Mouse (Mus musculus): Measurements from ENCODE around the gene Arl2.
"Not testable (repeated sequence)": the region's sequence is repeated elsewhere in the genome, so short reads cannot be mapped to it uniquely, and the experiment has no call there.

The Arl2 gene

GRCm38 (mm10) chr19:6141394-6141749, at the start of gene Arl2:
Gene Arl2 (minus strand): TSS chr19:6141548.
- DNase-seq: peak; percentile 75

DNA sequence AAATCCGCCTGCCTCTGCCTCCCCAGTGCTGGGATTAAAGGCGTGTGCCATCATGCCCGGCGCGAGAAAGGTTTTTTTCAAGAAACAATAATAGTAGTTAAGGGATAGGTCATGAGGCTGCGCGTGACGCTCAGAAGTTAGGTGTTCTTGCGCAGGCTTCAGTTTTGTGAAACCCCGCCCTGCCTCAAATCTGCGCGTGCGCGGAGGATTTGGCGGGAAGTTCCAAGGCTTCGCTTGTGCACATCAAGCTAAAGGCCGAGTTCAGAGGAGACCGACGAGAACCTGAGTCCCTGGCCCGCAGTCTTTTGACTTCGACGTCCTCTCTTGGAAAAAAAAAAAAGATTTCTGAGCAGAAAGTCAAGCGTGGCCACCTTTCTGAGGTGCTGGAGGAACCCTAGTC, 42.8 kb upstream of the Arl2 start, which contains the start of gene Majin:
TSS of gene Majin (plus strand) at position 258 of the 400 bp plus-strand sequence.
- no peak for DNase-seq

GRCm38 (mm10) chr19:6182534-6182933, 41.2 kb upstream of the Arl2 start:
- DNase-seq: no peak

DNA sequence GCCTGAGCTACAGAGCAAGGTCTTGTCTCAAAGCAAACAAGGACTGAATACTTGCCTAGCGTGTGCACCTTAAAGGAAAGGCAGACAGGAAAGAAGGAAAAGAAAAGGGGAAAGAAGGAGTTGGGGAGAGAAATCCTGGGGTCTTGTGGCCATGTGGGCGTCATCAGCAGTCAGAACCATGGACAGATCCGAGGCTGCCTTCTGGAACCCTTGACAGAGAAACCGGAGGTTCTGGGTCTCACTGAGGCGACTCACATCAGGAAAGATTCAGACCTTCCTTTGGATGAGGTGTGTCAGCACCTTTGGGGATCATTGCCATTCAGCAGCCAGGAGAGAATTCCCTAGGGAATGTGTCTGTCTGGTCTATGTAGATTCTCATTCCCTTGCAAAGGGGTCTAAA, 40.3 kb upstream of the Arl2 start:
- no peak for DNase-seq

- DNase-seq: no peak
Measured at GRCm38 (mm10) chr19:6178775-6179174, 37.4 kb upstream of the Arl2 start.

GRCm38 (mm10) chr19:6174771-6175170, 33.4 kb upstream of the Arl2 start:
- DNase-seq: no peak

DNA sequence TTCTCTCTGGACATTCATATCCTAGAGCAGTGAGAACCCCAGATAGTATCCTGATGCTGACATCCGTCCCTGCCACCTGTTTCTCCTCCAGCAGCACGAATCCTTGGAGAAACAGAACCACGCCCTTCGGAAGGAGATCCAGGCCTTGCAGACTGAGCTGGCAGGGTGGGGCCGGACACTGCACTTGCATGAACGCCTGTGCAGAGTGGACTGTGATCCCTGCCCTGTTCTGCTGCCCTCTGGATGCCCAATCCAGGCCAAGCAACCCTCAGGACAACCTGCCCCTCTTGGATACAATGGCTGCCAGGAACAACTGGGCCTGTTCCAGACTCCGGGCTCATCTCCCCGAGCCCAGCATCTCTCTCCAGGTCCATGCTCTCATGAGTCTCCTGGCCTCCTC, 29.9 kb upstream of the Arl2 start:
- no peak for DNase-seq

- no peak for DNase-seq
Measured at GRCm38 (mm10) chr19:6166750-6167149, 25.4 kb upstream of the Arl2 start.

GRCm38 (mm10) chr19:6163872-6164547, 22.7 kb upstream of the Arl2 start:
- DNase-seq: no peak

DNA sequence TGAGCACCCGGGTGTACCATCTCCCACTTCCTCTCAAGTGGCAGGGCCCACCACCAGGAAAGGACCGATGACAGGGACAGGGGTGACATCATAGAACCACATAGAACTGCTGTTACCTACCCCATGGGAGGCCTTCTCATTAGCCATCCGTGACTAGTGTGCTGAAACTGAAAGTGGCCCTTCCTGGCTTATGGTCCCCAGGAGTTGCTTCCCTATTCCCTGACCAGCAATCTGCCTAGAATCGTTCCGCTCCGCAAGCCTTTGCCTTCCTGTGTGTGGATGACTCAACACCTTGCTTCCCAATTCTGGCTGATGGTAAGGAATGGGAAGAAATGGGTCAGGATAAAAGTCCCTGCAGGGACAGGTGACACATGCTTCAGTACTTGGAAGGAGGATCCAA, 15.9 kb upstream of the Arl2 start:
- no peak for DNase-seq

GRCm38 (mm10) chr19:6156372-6156771, 15.0 kb upstream of the Arl2 start:
- no peak for DNase-seq

DNA sequence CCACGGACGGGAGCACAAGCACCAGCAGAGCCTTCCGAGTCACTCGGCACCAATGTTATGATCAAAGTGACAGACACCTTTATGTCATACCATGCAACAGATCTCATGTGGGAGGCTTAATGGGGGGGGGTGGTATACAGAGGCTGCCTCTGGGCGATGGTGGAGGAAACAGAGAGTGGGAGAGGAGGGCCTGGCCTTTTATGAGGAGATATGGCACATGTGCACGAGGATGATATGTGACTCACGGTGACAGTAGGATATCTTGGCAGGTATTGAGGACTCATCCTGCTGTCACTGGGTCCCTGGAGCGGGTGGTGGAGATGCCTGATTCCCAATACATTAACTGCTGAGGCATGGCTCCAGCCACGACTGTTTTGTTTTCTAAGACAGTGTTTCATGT, 13.8 kb upstream of the Arl2 start:
- no peak for DNase-seq

GRCm38 (mm10) chr19:6144842-6145241, 3.5 kb upstream of the Arl2 start:
- no peak for DNase-seq

DNA sequence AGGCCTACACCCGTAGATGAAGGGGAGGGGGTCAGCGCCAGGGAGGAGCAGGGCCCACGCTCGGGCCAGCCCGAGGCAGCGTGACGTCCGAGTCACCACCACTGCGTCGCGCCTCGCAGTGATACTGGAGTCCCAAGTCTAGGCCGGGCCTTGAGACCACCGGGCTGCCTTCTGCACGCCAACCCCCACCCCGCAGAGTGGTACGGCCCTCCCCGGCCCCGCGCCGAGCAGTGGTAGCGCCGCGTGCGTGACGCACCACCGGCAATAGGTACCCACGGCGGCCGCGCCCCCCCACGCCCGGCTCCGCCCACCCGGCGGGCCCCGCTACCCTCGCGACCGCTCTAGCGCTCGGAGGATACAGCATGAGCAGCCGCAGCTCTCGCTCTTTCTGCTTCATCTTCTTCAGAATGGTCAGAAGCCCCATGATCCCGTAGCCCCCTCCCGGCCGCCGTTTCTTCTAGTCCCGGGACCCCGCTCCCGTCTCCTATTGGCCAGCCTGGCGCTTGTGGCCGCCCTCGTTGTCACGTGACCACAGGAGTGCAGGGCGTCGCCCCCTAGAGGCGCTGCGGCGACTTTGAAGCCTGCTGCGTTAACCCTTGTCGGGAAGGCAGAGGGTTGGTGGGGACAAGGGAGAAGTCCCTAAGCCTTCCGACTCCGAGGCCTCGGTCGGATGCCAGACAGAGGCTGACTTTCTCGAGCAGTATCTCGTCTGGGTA, 512 bp downstream of the Arl2 start, which contains the start of gene Batf2:
TSS of gene Batf2 (plus strand) at position 306 of the 716 bp plus-strand sequence.
- DNase-seq: peak; percentile 91

DNA sequence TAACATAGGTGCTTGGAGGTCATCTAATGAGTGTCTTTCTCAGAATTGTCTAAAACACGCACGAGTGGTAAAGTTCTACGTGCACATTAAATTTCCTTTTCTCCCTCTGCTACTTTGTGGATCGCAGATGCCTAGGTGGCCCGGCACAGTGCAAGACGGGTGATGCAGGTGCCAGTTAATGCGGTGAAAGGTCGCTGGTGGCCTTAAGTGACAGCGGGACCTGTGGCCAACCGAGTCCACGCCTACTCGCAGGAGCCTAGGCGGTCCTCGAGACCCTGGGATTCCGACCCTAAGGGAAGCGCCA, 1.0 kb downstream of the Arl2 start:
- DNase-seq: no peak

GRCm38 (mm10) chr19:6139701-6140100, 1.6 kb downstream of the Arl2 start:
- no peak for DNase-seq

DNA sequence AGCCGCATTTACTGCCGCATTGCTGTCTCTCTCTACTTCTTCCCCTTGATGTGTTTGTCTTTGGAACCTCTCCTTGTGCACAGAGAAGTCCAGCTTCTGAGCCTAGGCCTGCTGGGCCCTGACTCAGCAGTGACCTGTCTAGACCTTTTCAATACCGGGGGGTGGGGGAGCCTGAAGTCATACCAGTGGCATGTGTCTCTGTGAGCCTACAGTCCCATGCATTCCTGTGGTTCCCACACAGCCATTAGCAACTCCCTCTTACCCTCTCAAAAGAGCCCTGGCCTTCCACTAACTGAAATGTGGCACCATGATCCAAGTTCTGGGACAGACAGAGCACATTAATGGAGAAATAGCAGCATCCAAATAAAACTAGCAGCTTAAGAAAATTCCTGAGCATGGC, 5.0 kb downstream of the Arl2 start:
- DNase-seq: no peak

DNA sequence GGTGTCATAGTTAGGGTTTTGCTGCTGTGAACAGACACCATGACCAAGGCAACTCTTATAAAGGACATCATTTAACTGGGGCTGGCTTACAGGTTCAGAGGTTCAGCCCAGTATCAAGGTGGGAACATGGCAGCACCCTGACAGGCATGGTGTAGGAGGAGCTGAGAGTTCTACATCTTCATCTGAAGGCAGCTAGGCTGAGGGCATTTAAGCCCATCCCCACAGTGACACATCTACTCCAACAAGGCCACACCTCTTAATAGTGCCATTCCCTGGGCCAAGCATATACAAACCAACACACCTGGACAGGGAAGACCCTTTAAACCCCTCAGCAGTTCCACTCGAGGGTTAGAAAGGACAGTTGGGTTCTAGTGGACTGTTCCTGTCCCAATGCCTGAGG, 8.2 kb downstream of the Arl2 start:
- not testable (repeated sequence) for DNase-seq

DNA sequence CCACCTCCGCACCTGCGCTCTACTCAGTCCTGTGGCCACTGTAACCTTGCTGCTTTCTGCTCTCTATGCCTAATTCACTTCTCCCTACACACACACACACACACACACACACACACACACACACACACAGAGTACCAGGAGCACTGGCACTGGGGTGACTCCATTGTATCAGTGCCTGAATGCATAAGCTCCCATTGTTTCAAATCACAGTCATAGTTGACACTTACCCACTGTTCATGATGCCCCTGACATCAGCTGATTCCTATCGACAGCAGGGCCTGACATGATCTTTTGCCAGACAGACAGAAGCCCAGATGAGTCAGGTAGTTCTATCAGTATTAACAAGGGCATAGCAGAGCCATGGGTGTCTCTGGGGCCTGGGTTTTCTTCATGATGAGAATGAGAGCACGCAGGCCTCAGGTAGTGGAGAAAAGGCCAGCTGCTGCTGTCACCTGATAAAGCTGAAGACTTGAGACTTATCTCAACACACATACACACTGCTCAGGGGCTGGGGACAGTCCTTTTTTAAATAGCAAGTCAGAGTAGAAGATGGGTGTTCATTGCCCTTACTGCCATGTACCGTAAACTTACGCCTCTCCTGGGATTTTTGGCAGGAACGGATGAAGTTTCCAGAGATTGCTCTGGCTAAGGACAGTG, 9.0 kb downstream of the Arl2 start:
- no peak for DNase-seq

GRCm38 (mm10) chr19:6130414-6131128, 10.8 kb downstream of the Arl2 start:
- DNase-seq: not testable (repeated sequence)

DNA sequence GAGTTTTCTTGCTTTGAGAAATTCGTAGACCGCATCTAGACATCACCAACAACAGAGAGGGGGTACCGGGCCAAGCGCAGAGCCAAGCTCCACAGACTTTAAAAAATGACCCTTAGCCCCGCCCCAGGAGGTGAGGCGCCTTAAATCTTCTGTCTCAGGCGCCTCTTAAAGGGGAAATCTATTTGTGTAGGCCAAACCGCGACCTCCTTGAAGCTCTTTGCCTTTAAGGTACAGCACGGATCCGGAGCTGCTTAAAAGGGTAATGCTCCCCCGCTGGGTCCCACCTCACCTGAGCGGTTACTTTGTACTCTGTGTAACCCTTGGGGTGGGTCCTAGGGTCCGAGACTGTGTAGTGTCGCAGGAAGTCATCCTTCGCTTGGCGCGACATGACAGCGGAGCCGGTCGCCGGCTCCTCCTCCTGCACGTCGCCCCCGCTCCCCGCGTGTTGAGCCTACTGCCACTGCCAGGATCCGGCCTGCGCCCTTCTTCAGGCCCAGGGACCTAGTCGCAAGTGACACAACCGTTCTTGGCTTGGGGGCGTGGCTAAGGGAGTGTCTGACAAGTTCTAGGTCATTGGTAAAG, 13.5 kb downstream of the Arl2 start, which contains the start of gene Snx15:
TSS of gene Snx15 (minus strand) at position 545 of the 582 bp plus-strand sequence.
- peak; percentile 93 for DNase-seq

- no peak for DNase-seq
Measured at GRCm38 (mm10) chr19:6126789-6127580, 14.4 kb downstream of the Arl2 start.

Measured in right cerebral cortex, postnatal 25 days (tissue).